Mouse (Mus musculus): Measurements from ENCODE around the gene Prkca.

Gene Prkca

GRCm38 (mm10) chr11:108206602-108207001 is 137.1 kb downstream of the Prkca start:
- DNase-seq (ENCODE audit: low spot score), result no peak

- no peak for DNase-seq (ENCODE audit: low spot score)
Measured at GRCm38 (mm10) chr11:108204895-108205248, 138.9 kb downstream of the Prkca start.

- no peak for DNase-seq (ENCODE audit: low spot score)
Measured at GRCm38 (mm10) chr11:108204202-108204894, 139.4 kb downstream of the Prkca start.

GRCm38 (mm10) chr11:108202835-108203234 is 140.9 kb downstream of the Prkca start:
- no peak for DNase-seq (ENCODE audit: low spot score)

GRCm38 (mm10) chr11:108200679-108201586 is 142.8 kb downstream of the Prkca start:
- DNase-seq (ENCODE audit: low spot score), result no peak

GRCm38 (mm10) chr11:108199429-108199985 is 144.2 kb downstream of the Prkca start:
- DNase-seq (ENCODE audit: low spot score), result no peak

- DNase-seq (ENCODE audit: low spot score), result no peak
Measured at GRCm38 (mm10) chr11:108198592-108198991, 145.1 kb downstream of the Prkca start.

- DNase-seq (ENCODE audit: low spot score), result no peak
Measured at GRCm38 (mm10) chr11:108197427-108198218, 146.1 kb downstream of the Prkca start.

- no peak for DNase-seq (ENCODE audit: low spot score)
Measured at GRCm38 (mm10) chr11:108196796-108197195, 146.9 kb downstream of the Prkca start.

- no peak for DNase-seq (ENCODE audit: low spot score)
Measured at GRCm38 (mm10) chr11:108190298-108190697, 153.4 kb downstream of the Prkca start.

GRCm38 (mm10) chr11:108189362-108189761 is 154.4 kb downstream of the Prkca start:
- DNase-seq (ENCODE audit: low spot score), result no peak

- no peak for DNase-seq (ENCODE audit: low spot score)
Measured at GRCm38 (mm10) chr11:108182421-108182820, 161.3 kb downstream of the Prkca start.

GRCm38 (mm10) chr11:108181012-108181713 is 162.6 kb downstream of the Prkca start:
- no peak for DNase-seq (ENCODE audit: low spot score)

- no peak for DNase-seq (ENCODE audit: low spot score)
Measured at GRCm38 (mm10) chr11:108178802-108179201, 164.9 kb downstream of the Prkca start.

GRCm38 (mm10) chr11:108178258-108178657 is 165.5 kb downstream of the Prkca start:
- DNase-seq (ENCODE audit: low spot score), result no peak

GRCm38 (mm10) chr11:108176715-108177114 is 167.0 kb downstream of the Prkca start:
- no peak for DNase-seq (ENCODE audit: low spot score)

GRCm38 (mm10) chr11:108171917-108172316 is 171.8 kb downstream of the Prkca start:
- DNase-seq (ENCODE audit: low spot score), result no peak

GRCm38 (mm10) chr11:108171260-108171659 is 172.5 kb downstream of the Prkca start:
- no peak for DNase-seq (ENCODE audit: low spot score)

- no peak for DNase-seq (ENCODE audit: low spot score)
Measured at GRCm38 (mm10) chr11:108170107-108170506, 173.6 kb downstream of the Prkca start.

- DNase-seq (ENCODE audit: low spot score), result no peak
Measured at GRCm38 (mm10) chr11:108165725-108166124, 178.0 kb downstream of the Prkca start.

- DNase-seq (ENCODE audit: low spot score), result no peak
Measured at GRCm38 (mm10) chr11:108162639-108163038, 181.1 kb downstream of the Prkca start.

Measured in ovary, postnatal 36 days (tissue).